Mouse (Mus musculus) cerebellum, adult 2 months (tissue): ENCODE measurements around the gene Elmo1. TPM values are rescaled to one million over a fixed set of nuclear protein-coding genes. Genes with fewer than 3 reads are reported as not detected.

Source experiments
- DNase-seq, 2 experiments: peaks; one replicate each; pipeline ENCODE4 v3.0.0; 2021
- H3K27ac ChIP-seq: fragments of 200-500 bp; 2 replicates; pipeline ENCODE4 v1.5.1; 2012; ENCODE audit warnings: low read length, control low read depth, inconsistent platforms; ENCODE audit not compliant: insufficient read depth
- H3K27me3 ChIP-seq: fragments of 200-500 bp; 2 replicates; pipeline ENCODE4 v1.6.1; 2012; ENCODE audit warnings: inconsistent platforms, mild to moderate bottlenecking, low read length, moderate library complexity; ENCODE audit not compliant: control insufficient read depth, insufficient read depth
- H3K4me1 ChIP-seq: fragments of 200-500 bp; 2 replicates; pipeline ENCODE4 v1.6.1; 2011; ENCODE audit warnings: low read length; ENCODE audit not compliant: control insufficient read depth, insufficient read depth
- H3K4me3 ChIP-seq: fragments of 200-500 bp; replicated peaks from 2 replicates; pipeline ENCODE3; 2011; ENCODE audit warnings: mild to moderate bottlenecking, low read depth, low read length, control low read depth; ENCODE audit not compliant: insufficient read depth
- CTCF ChIP-seq: fragments of 200-500 bp; IDR thresholded peaks from 2 replicates; pipeline ENCODE4 v1.5.1; 2011; ENCODE audit warnings: low read depth, mild to moderate bottlenecking, control low read depth, low read length, moderate library complexity, borderline replicate concordance; ENCODE audit not compliant: insufficient read depth
- POLR2A ChIP-seq: fragments of 200-500 bp; IDR thresholded peaks from 2 replicates; pipeline ENCODE4 v1.6.1; 2011; ENCODE audit warnings: low read length, control low read depth, borderline replicate concordance; ENCODE audit not compliant: insufficient read depth
- WGBS: fragments of 180-500 bp; shearing (Covaris S2); methylation state at CpG from one replicate; pipeline ENCODE4 v1.1.7; 2018; 5-methylcytosine and 5-hydroxymethylcytosine counted together
- polyA plus RNA-seq: library from polyadenylated mRNA; depleted of rRNA; stranded (reverse); fragments of >200 nt; gene quantifications from 2 replicates; pipeline ENCODE4 v1.2.3, GENCODE M21; 2012

The Elmo1 gene
- polyA plus RNA-seq, 1 experiment = 92.3 TPM

- TF ChIP-seq POLR2A = no peak
- no peak for TF ChIP-seq CTCF
- peaks cover 19% of the 10 kb centered on the region for H3K4me1 ChIP-seq
- H3K27ac ChIP-seq = 0 out of 2 replicates have a peak overlapping the region, but pooled peaks have one; percentile 25
- WGBS = 11% methylated on average over 6 of the region's 6 CpGs
- DNase-seq = peak; percentile 44 to 77
- no peak overlapping the region for H3K4me3 ChIP-seq
- no peaks in the 10 kb centered on the region for H3K27me3 ChIP-seq
Measured at GRCm38 (mm10) chr13:20460096-20460495, 369.7 kb downstream of the Elmo1 start.

DNA sequence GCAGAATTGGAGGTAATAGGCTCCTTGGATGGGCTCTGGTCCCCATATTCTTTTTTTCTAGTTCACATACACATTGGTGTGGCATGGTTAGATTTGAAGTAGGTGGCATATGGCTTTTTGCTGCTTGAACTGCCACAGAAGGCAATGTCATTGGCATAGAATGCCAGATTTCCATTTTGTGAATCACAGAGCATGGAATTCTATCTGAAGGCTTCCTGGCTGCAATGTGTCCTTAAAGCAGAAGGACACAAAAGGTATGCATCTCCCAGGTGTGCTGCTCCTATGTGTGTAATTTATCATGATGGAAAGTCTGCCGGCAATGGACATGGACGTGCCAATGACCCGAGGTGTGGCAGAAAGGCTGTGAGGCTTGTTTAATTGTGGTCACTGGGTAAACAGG, 371.2 kb downstream of the Elmo1 start:
- peaks cover 22% of the 10 kb centered on the region for H3K4me1 ChIP-seq
- H3K27ac ChIP-seq = peak overlapping the region; percentile 98
- no peak overlapping the region for H3K4me3 ChIP-seq
- DNase-seq = peak; percentile 73 to 91
- TF ChIP-seq POLR2A = no peak
- no peak for TF ChIP-seq CTCF
- no peaks in the 10 kb centered on the region for H3K27me3 ChIP-seq
- WGBS = 10% methylated on average over 3 of the region's 3 CpGs

GRCm38 (mm10) chr13:20464161-20464560, 373.8 kb downstream of the Elmo1 start:
- DNase-seq = no peak
- TF ChIP-seq POLR2A (no peak), CTCF (no peak)
- peaks cover 26% of the 10 kb centered on the region for H3K4me1 ChIP-seq

DNA sequence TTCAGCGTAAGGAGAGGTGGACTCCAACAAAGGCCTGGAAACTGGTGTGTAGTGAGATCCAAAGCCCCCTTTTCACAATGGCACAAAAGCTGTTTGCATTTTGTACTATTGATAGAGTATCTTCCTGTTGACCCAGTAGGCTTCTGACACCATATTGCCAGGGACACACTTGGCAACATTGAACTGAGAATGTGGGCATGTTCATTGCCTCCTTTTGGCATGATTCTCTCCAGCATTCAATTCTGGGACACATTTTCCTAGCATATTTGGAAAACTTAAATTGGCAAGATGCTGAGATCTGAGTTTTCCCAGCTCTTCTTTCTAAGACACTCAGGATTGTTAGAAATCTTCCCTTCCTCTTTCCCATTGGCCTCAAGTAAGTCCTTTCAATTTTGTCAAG, 377.0 kb downstream of the Elmo1 start:
- Histone ChIP-seq H3K27ac (no peak overlapping the region), H3K4me3 (no peak overlapping the region), H3K27me3 (no peaks in the 10 kb centered on the region), H3K4me1 (peaks cover 8% of the 10 kb centered on the region)
- WGBS = 83% methylated on average over 1 of the region's 1 CpGs
- no peak for TF ChIP-seq CTCF
- no peak for TF ChIP-seq POLR2A
- no peak for DNase-seq

More at GRCm38 (mm10) chr13:20464161-20464560, 373.8 kb downstream of the Elmo1 start:
- H3K27me3 ChIP-seq = no peaks in the 10 kb centered on the region
- no peak overlapping the region for H3K4me3 ChIP-seq
- no peak overlapping the region for H3K27ac ChIP-seq

DNA sequence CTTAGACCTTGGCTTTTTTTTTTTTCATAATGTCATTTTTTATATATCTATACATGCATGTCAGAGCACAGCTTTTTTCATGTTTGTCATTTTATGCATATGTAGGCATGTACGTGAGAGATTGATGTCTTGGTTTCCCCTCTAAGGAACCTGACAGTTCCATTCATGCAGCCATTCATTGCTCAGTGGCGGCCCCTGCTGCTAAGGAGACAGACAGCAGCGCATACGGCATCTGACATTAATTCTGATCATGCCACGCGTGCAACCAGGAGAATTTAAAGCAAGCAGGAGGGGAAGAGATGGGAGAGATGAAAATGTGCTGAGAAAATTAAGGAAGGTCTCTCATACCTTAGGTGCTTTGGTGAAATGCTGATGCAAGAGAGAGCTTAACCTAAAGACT, 381.3 kb downstream of the Elmo1 start:
- Histone ChIP-seq H3K4me1 (peaks cover 14% of the 10 kb centered on the region), H3K27me3 (no peaks in the 10 kb centered on the region), H3K4me3 (peak overlapping the region; percentile 84), H3K27ac (peak overlapping the region; percentile 24; the same call in 1 of the 2 replicates)
- WGBS = 1% methylated on average over 6 of the region's 6 CpGs
- DNase-seq = peak; percentile 85 to 90
- TF ChIP-seq CTCF (peak; percentile 90), POLR2A (no peak)

DNA sequence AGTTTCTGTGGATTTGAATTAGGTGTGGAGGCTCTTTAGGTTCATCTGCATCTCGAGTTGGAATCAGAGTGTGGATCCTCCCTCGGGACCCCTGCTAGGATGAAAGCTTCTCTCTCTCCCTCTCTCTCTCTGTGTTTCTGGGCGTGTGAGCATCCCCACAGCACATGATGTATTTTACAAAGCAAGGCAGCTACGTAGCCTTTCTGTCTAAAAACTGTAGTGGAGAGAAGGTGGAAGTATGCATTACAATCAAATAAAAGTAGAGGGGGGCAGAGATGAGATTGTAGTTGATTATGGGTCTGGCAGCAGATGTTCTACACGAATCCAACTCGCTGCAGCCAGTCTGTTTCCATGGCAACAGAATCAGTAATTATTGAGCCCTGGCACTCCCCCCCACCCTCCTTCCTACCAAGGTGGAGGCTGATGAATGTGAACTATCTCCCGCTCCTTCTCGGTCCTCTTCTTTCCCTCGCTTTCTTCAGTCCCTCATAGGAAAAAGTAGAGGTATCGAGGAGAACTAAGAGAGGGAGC, 382.0 kb downstream of the Elmo1 start:
- Histone ChIP-seq H3K4me3 (peak overlapping the region; percentile 84), H3K27me3 (no peaks in the 10 kb centered on the region), H3K4me1 (peaks cover 10% of the 10 kb centered on the region; the same call in 1 of the 2 replicates), H3K27ac (peak overlapping the region; percentile 39; the same call in 1 of the 2 replicates)
- no peak for TF ChIP-seq POLR2A
- no peak for TF ChIP-seq CTCF
- DNase-seq = peak; percentile 55 to 63
- 5% methylated on average over 10 of the region's 10 CpGs for WGBS

DNA sequence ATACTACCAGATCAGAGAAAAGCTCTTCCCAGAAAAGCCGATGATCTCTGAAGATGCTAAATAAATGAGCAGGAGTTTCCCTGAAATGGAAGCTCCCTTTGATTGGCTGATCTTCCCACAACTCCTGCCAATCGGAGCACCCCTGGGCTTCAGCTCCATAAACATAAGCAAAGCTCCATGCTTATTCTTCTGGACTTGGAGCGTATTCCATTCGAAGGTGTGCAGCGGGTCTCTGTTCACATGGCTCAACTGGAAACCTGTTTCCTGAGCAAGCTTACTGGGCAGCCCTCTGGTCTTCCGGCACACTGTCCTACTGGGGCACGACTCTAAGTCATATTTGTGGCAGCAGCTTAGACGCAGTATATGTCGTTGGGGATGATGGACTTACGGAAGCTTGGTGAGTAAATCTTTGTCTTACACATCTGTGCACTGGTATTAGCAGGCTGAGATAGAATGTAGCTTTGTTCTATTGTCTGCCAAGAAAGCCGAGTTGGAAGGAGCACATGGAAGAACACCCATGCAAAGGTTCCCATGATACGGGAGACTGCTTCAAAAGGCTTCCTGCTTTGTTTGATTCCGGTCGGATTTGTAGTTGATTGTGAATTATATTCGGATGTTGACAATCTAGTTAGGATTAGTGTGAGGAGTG, 382.6 kb downstream of the Elmo1 start:
- peaks cover 10% of the 10 kb centered on the region; the same call in 1 of the 2 replicates for H3K4me1 ChIP-seq
- H3K27me3 ChIP-seq = no peaks in the 10 kb centered on the region
- DNase-seq = peak; percentile 78 to 87
- WGBS = 5% methylated on average over 15 of the region's 15 CpGs
- H3K4me3 ChIP-seq = peak overlapping the region; percentile 84
- TF ChIP-seq CTCF (no peak), POLR2A (peak; percentile 81; the same call in 1 of the 2 replicates)
- H3K27ac ChIP-seq = peak overlapping the region; percentile 81; the same call in 1 of the 2 replicates

DNA sequence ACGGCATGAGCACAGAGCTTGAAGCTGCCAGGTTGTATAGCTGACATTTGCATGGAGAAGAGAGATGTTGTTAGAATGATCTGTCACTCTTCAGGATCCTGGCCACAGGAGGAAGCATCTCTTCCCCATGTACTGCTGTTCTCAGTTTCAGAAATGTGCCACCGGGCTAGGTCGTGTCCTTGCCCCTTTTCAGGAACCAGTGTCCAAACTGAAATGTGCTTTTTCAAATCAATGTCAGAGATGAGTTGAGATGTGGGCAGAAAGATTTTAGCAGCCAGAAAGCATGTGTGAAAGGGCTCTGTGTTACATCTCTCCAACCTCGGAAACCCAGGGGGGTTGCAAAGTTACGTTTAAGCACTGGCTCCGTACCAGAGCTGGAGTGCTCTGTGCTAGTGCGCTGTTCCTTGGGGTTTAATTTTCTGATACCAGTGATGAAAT, 383.3 kb downstream of the Elmo1 start:
- Histone ChIP-seq H3K27ac (peak overlapping the region; percentile 81), H3K27me3 (no peaks in the 10 kb centered on the region), H3K4me3 (peak overlapping the region; percentile 84), H3K4me1 (peaks cover 10% of the 10 kb centered on the region; the same call in 1 of the 2 replicates)
- 7% methylated on average over 7 of the region's 7 CpGs for WGBS
- peak; percentile 48 to 52 for DNase-seq
- TF ChIP-seq POLR2A = 0 out of 2 replicates have a peak, but pooled peaks have one; percentile 12
- no peak for TF ChIP-seq CTCF
